Mouse (Mus musculus) liver, embryonic 11.5 days (tissue): ENCODE measurements around the gene Abl1. TPM values are rescaled to one million over a fixed set of nuclear protein-coding genes. Genes with fewer than 3 reads are reported as not detected.
A peak's percentile ranks its signal among the peaks of the same experiment; 100 is the strongest.

Experiments used
- ATAC-seq: fragments of 200-750 bp; cut with Nextera tagmentation; replicated peaks from 2 replicates; pipeline ENCODE4 v1.8.0; 2017; ENCODE audit warnings: moderate number of reproducible peaks, mild to moderate bottlenecking, moderate TSS enrichment, moderate library complexity; ENCODE audit not compliant: low FRiP score
- DNase-seq: peaks from one replicate; pipeline ENCODE4 v3.0.0-alpha.2; 2017; ENCODE audit warnings: low spot score
- H3K27ac ChIP-seq: fragments of 300-500 bp; sonication (generic); 2 replicates; pipeline ENCODE4 v1.5.1; 2014; ENCODE audit warnings: mild to moderate bottlenecking, low read depth, low read length, control low read depth
- H3K27me3 ChIP-seq: fragments of 300-500 bp; sonication (generic); replicated peaks from 2 replicates; pipeline ENCODE4 v1.6.1; 2014; ENCODE audit warnings: low read length, mixed read lengths; ENCODE audit not compliant: control insufficient read depth, insufficient read depth
- H3K36me3 ChIP-seq: fragments of 300-500 bp; sonication (generic); 2 replicates; pipeline ENCODE4 v1.6.1; 2014; ENCODE audit warnings: mild to moderate bottlenecking, low read length, moderate library complexity, mixed read lengths; ENCODE audit not compliant: control insufficient read depth, insufficient read depth
- H3K4me1 ChIP-seq: fragments of 300-500 bp; sonication (generic); replicated peaks from 2 replicates; pipeline ENCODE4 v1.6.1; 2014; ENCODE audit warnings: low read length, mixed read lengths; ENCODE audit not compliant: control insufficient read depth, insufficient read depth
- H3K4me2 ChIP-seq: fragments of 300-500 bp; sonication (generic); 2 replicates; pipeline ENCODE4 v1.6.1; 2014; ENCODE audit warnings: mild to moderate bottlenecking, control low read depth, moderate library complexity
- H3K4me3 ChIP-seq: fragments of 300-500 bp; sonication (generic); 2 replicates; pipeline ENCODE4 v1.5.1; 2014; ENCODE audit warnings: low read depth, low read length, control low read depth
- H3K9ac ChIP-seq: fragments of 300-500 bp; sonication (generic); 2 replicates; pipeline ENCODE4 v1.6.1; 2014; ENCODE audit warnings: low read depth, low read length, control low read depth
- H3K9me3 ChIP-seq: fragments of 300-500 bp; sonication (generic); 2 replicates; pipeline ENCODE4 v1.6.1; 2016; ENCODE audit warnings: low read length, inconsistent platforms, mixed read lengths; ENCODE audit not compliant: control insufficient read depth
- WGBS: fragments of 180-500 bp; shearing (Covaris S2); extraction: QIAGEN DNeasy Blood & Tissue Kit; methylation state at CpG from one replicate; pipeline ENCODE4 v1.1.7; 2014; 5-methylcytosine and 5-hydroxymethylcytosine counted together
- polyA plus RNA-seq: library from polyadenylated mRNA; unstranded; fragments of >200 nt; fragmentation: Nextera tagmentation; extraction: Ambion mirVana; gene quantifications from 2 replicates; pipeline ENCODE4 v1.2.1, GENCODE M21; 2014

The Abl1 gene
- polyA plus RNA-seq, 1 experiment from 2014 or later = 28.9 TPM

- peak; percentile 44 for DNase-seq
- no peak for ATAC-seq
These were observed 34.0 kb upstream of the Abl1 start for GRCm38 (mm10) chr2:31653971-31654853.

DNA sequence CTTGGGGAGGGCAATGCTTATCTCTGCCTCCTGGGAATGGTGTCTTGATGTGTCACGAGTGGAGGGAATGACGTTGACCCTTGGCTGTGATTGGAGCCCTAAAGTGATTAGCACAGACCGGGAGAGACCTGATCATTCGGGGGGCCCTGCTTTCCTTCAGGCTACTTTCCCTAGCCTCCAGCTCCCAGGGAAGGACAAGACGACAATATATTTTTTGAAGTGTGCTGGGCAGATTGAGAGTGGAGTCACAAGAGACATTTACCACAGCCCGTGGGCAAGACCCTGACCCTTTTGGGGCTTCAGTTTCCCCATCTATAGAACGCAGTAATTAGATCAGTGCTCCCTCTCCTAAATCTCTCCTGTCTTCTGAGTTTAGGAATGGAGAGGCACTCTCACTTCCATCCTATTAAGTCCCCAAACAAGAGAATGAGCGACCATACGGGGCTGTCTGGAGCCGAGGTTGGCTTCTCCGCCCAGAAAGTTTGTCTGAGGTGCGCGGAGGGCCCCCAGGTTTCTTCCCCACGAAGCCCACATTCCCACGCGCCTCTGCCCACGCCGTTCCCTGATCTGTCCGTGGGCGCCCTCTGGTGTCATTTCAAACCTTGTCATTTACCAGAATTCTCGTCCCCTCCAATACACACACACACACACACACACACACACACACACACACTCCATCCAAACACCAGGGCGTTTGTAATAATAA is 33.2 kb upstream of the Abl1 start:
- Histone ChIP-seq H3K4me2 (peak overlapping the region; percentile 90), H3K4me1 (no peaks in the 10 kb centered on the region; the same call in 1 of the 2 replicates), H3K9ac (no peak overlapping the region), H3K27me3 (peaks cover 81% of the 10 kb centered on the region), H3K4me3 (peak overlapping the region; percentile 60), H3K9me3 (no peaks in the 10 kb centered on the region; the same call in 1 of the 2 replicates), H3K36me3 (no peaks in the 10 kb centered on the region), H3K27ac (no peak overlapping the region)
- peak; percentile 43 for DNase-seq
- ATAC-seq = no peak
- 9% methylated on average over 22 of the region's 22 CpGs for WGBS

More at GRCm38 (mm10) chr2:31653971-31654853, 34.0 kb upstream of the Abl1 start:
- Histone ChIP-seq H3K4me3 (peak overlapping the region; percentile 60), H3K27ac (no peak overlapping the region), H3K4me2 (peak overlapping the region; percentile 90), H3K36me3 (no peaks in the 10 kb centered on the region), H3K9me3 (no peaks in the 10 kb centered on the region; the same call in 1 of the 2 replicates), H3K27me3 (peaks cover 87% of the 10 kb centered on the region), H3K9ac (no peak overlapping the region), H3K4me1 (no peaks in the 10 kb centered on the region; the same call in 1 of the 2 replicates)
- 1% methylated on average over 104 of the region's 109 CpGs for WGBS

DNA sequence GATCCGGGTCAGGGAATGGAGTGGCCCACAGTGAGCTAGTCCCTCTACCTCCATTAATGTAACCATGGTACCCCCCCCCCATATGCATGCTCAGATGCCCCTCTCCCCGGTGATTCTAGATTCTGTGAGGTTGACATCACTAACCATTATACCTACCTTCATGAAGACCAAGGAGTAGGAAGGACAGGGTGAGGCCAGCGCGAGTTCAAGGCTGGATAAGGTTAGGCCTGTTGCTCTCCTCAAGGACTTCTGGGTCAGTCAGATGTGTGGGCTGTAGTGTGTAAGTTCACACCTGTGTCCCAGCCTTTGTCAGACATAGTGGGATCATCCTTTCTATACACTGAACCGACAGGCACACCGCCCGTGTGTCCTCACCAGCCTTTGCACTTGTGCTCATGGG is 31.8 kb upstream of the Abl1 start:
- Histone ChIP-seq H3K4me2 (no peak overlapping the region), H3K27me3 (peaks cover 68% of the 10 kb centered on the region), H3K36me3 (no peaks in the 10 kb centered on the region), H3K9ac (no peak overlapping the region), H3K27ac (no peak overlapping the region), H3K4me3 (no peak overlapping the region), H3K4me1 (no peaks in the 10 kb centered on the region; the same call in 1 of the 2 replicates), H3K9me3 (no peaks in the 10 kb centered on the region; the same call in 1 of the 2 replicates)
- DNase-seq (no peak), ATAC-seq (no peak)
- WGBS = 79% methylated on average over 7 of the region's 7 CpGs

- peaks cover 13% of the 10 kb centered on the region for H3K27me3 ChIP-seq
- H3K4me1 ChIP-seq = no peaks in the 10 kb centered on the region
- H3K27ac ChIP-seq = no peak overlapping the region
- H3K9me3 ChIP-seq = no peaks in the 10 kb centered on the region; the same call in 1 of the 2 replicates
- no peak overlapping the region for H3K9ac ChIP-seq
- H3K36me3 ChIP-seq = no peaks in the 10 kb centered on the region
- no peak overlapping the region for H3K4me3 ChIP-seq
- no peak for DNase-seq
- no peak overlapping the region for H3K4me2 ChIP-seq
- 56% methylated on average over 8 of the region's 8 CpGs for whole genome bisulfite sequencing
- no peak for ATAC-seq
These were observed 25.0 kb upstream of the Abl1 start for GRCm38 (mm10) chr2:31662939-31663803.

DNA sequence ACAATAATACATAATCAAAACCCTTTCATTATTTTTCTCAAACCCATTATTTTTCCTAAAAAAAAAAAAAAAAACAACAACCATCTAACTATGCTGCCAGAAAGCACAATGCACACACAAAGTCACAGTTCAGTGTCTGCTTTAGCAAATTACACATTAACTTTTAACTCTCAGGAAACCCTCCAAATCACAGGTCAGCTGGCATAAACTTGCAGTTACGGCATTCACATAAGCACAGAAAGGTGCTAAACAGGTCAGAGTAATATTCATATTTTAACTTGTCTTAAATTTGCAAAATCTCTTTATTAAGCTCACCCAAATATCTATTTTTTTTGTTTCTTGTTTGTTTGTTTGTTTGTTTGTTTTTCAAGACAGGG is 24.4 kb upstream of the Abl1 start:
- WGBS = 89% methylated on average over 1 of the region's 1 CpGs
- Histone ChIP-seq H3K9me3 (no peaks in the 10 kb centered on the region; the same call in 1 of the 2 replicates), H3K36me3 (no peaks in the 10 kb centered on the region), H3K4me1 (no peaks in the 10 kb centered on the region), H3K27ac (no peak overlapping the region), H3K9ac (no peak overlapping the region), H3K4me3 (no peak overlapping the region), H3K27me3 (peaks cover 11% of the 10 kb centered on the region), H3K4me2 (no peak overlapping the region)
- ATAC-seq (no peak), DNase-seq (no peak)

- Histone ChIP-seq H3K27ac (no peak overlapping the region), H3K9ac (no peak overlapping the region), H3K27me3 (peaks cover 3% of the 10 kb centered on the region; the same call in 1 of the 2 replicates), H3K36me3 (0 out of 2 replicates have a peak, but pooled peaks cover 2% of the 10 kb centered on the region), H3K4me3 (no peak overlapping the region), H3K4me2 (no peak overlapping the region), H3K4me1 (peaks cover 7% of the 10 kb centered on the region; the same call in 1 of the 2 replicates), H3K9me3 (no peaks in the 10 kb centered on the region)
- DNase-seq = no peak
- 27% methylated on average over 4 of the region's 4 CpGs for WGBS
- no peak for ATAC-seq
These were observed 20.8 kb upstream of the Abl1 start for GRCm38 (mm10) chr2:31667332-31667731.

GRCm38 (mm10) chr2:31670551-31671035 is 17.6 kb upstream of the Abl1 start, which contains the start of gene Exosc2:
Exosc2 (plus strand) TSS chr2:31670715.
- H3K27ac ChIP-seq = peak within 1 kb of the TSS; percentile 67
- peak; percentile 97 for ATAC-seq

GRCm38 (mm10) chr2:31678641-31679040 is 9.5 kb upstream of the Abl1 start:
- Histone ChIP-seq H3K36me3 (peaks cover 59% of the 10 kb centered on the region), H3K4me1 (no peaks in the 10 kb centered on the region), H3K27ac (no peak overlapping the region), H3K9me3 (no peaks in the 10 kb centered on the region), H3K4me3 (no peak overlapping the region), H3K9ac (no peak overlapping the region), H3K4me2 (no peak overlapping the region), H3K27me3 (no peaks in the 10 kb centered on the region)
- WGBS = 87% methylated on average over 6 of the region's 6 CpGs
- no peak for DNase-seq
- no peak for ATAC-seq

More at GRCm38 (mm10) chr2:31670551-31671035, 17.6 kb upstream of the Abl1 start, which contains the start of gene Exosc2:
- Histone ChIP-seq H3K4me3 (peak within 1 kb of the TSS; percentile 85), H3K4me1 (peaks cover 9% of the 10 kb centered on the region; the same call in 1 of the 2 replicates), H3K36me3 (peaks cover 28% of the 10 kb centered on the region), H3K9ac (peak within 1 kb of the TSS; percentile 87), H3K4me2 (peak within 1 kb of the TSS; percentile 83), H3K27me3 (no peaks in the 10 kb centered on the region), H3K9me3 (no peaks in the 10 kb centered on the region)
- under 1% methylated on average over 27 of the region's 27 CpGs for WGBS
- peak; percentile 83 for DNase-seq
